Mouse (Mus musculus) small intestine, adult 2 months (tissue): ENCODE results near the gene Gabbr2. TPM values are rescaled to one million over a fixed set of nuclear protein-coding genes. Genes with fewer than 3 reads are reported as not detected.

ENCODE experiments used
- H3K27ac ChIP-seq: fragments of 200-500 bp; 2 replicates; pipeline ENCODE4 v1.5.1; 2012; ENCODE audit warnings: low read depth, low read length, control low read depth, inconsistent platforms; ENCODE audit not compliant: insufficient read depth
- H3K27me3 ChIP-seq: fragments of 200-500 bp; 2 replicates; pipeline ENCODE4 v1.6.1; 2012; ENCODE audit warnings: mild to moderate bottlenecking, moderate library complexity, low read length, inconsistent platforms; ENCODE audit not compliant: control insufficient read depth, insufficient read depth
- H3K36me3 ChIP-seq: fragments of 200-500 bp; 2 replicates; pipeline ENCODE4 v1.6.1; 2012; ENCODE audit warnings: mild to moderate bottlenecking, low read length, control low read depth, inconsistent platforms; ENCODE audit not compliant: control insufficient read depth, insufficient read depth
- H3K4me1 ChIP-seq: fragments of 200-500 bp; 2 replicates; pipeline ENCODE4 v1.6.1; 2012; ENCODE audit warnings: low read length, inconsistent platforms, mixed read lengths; ENCODE audit not compliant: control insufficient read depth, insufficient read depth, insufficient read length
- H3K4me3 ChIP-seq: fragments of 200-500 bp; 2 replicates; pipeline ENCODE4 v1.5.1; 2012; ENCODE audit warnings: low read depth, mild to moderate bottlenecking, control low read depth, inconsistent platforms, low read length, moderate library complexity
- CTCF ChIP-seq: fragments of 200-500 bp; IDR thresholded peaks from 2 replicates; pipeline ENCODE4 v1.5.1; 2012; ENCODE audit warnings: low read depth, mild to moderate bottlenecking, control low read depth, inconsistent platforms, low read length, moderate library complexity, mixed read lengths; ENCODE audit not compliant: insufficient replicate concordance, insufficient read length; ENCODE audit errors: extremely low read depth
- POLR2A ChIP-seq: fragments of 200-500 bp; IDR thresholded peaks from 2 replicates; pipeline ENCODE4 v1.6.1; 2012; ENCODE audit warnings: low read depth, mild to moderate bottlenecking, control low read depth, inconsistent platforms, low read length, moderate library complexity
- WGBS: fragments of 180-500 bp; shearing (Covaris S2); methylation state at CpG from one replicate; pipeline ENCODE4 v1.1.7; 2018; 5-methylcytosine and 5-hydroxymethylcytosine counted together
- polyA plus RNA-seq: library from polyadenylated mRNA; depleted of rRNA; stranded (reverse); fragments of >200 nt; gene quantifications from 2 replicates; pipeline ENCODE4 v1.2.3, GENCODE M21; 2012; rRNA removed

The Gabbr2 gene
- 0.06 and 0.74 TPM in 2 replicates for polyA plus RNA-seq

- 4% methylated on average over 125 of the region's 134 CpGs for WGBS
These were observed at the start of gene Gabbr2 for GRCm38 (mm10) chr4:46991016-46991958. Gene Gabbr2 (minus strand): TSS chr4:46991873.

DNA sequence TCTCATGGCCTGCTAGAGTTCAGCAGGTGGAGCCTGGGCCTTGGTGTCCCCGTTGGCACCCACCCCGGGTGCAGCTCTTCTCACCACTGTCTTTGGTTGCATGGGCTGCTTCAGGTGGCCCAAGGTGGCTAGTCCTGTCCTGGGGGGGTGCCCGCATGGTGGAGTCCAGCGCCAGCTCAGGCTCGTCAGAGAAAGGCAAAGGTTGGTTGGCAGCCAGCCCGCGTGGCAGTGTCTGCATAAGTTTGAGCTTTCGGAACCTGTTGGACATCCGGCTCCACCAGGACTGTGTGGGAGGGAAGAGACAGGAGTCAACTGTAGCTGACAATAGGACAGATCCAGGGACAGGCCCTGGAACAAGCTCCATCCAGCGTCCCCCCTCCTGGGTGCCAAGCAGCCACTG lies 47.9 kb upstream of the Gabbr2 start:
- WGBS: 71% methylated on average over 10 of the region's 10 CpGs
- Histone ChIP-seq H3K4me3 (no peak overlapping the region), H3K36me3 (no peaks in the 10 kb centered on the region), H3K4me1 (no peaks in the 10 kb centered on the region), H3K27ac (no peak overlapping the region), H3K27me3 (no peaks in the 10 kb centered on the region)
- no peak for TF ChIP-seq POLR2A
- no peak for TF ChIP-seq CTCF

More at GRCm38 (mm10) chr4:46991016-46991958, at the start of gene Gabbr2:
- TF ChIP-seq CTCF (no peak), POLR2A (no peak)
- Histone ChIP-seq H3K4me3 (peak within 1 kb of the TSS; percentile 50), H3K27me3 (peaks cover 25% of the 10 kb centered on the region), H3K27ac (no peak within 1 kb of the TSS), H3K4me1 (0 out of 2 replicates have a peak, but pooled peaks cover 1% of the 10 kb centered on the region), H3K36me3 (no peaks in the 10 kb centered on the region)

DNA sequence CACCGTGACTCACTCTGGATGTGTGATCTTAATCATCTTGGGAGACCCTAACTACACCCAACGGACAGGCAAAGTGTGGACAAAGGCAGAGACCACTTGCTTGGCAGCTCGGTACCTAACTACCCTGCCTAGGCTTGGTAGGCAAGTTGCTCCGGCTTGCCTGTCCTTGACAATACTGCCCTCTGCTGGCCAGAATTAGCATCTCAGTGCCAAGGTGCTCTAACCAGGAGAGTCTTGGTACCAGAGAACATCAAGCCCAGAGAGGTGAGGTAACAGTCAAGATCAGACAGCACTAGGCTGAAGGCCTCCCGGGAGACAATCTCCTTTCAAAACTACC lies 45.6 kb upstream of the Gabbr2 start:
- 14% methylated on average over 5 of the region's 5 CpGs for WGBS
- H3K4me1 ChIP-seq: no peaks in the 10 kb centered on the region

DNA sequence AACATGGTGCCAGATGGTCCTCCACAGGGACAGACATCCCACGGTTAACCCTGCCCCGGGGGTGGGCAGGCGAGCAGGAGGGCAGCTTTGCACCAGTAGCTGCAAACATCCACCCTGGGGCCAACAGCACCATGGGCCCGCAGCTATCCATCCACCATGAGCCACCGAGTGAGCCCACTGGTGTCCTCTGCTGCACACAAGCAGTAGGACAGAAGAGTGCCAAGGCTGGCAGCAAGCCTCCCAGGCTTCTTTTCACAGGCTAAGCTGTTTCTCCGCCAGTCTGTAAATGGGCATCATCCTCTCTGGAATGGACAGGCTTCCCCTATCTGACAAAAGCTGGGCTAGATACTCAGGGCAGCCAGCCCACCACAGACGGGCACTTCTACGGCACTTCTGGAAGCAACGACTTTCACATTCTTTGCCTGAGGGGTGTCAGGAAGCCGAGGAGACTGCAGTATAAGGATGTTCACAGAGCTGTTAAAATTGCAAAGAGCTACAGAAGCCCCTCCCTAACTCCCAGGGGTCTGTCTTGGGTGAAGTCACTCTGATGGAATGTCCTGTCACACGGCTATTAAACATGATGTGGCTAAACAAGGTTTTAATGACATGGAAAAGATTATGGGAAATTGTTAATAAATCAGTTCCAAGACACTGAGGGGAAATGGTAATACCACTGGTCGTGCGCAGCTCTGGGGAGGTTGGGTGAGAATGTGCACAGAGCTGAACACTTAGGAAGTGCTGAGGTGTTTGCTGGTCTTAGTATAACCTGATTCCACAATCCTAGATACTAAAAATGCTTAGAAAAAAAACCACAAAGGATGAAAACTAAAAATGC lies 45.0 kb upstream of the Gabbr2 start:
- no peaks in the 10 kb centered on the region for H3K36me3 ChIP-seq
- no peaks in the 10 kb centered on the region for H3K27me3 ChIP-seq
- 77% methylated on average over 13 of the region's 13 CpGs for WGBS
- no peaks in the 10 kb centered on the region for H3K4me1 ChIP-seq
- no peak overlapping the region for H3K27ac ChIP-seq
- no peak for TF ChIP-seq CTCF
- TF ChIP-seq POLR2A: no peak
- H3K4me3 ChIP-seq: no peak overlapping the region

More for the DNA sequence above, 45.6 kb upstream of the Gabbr2 start:
- peak; percentile 87; the same call in 1 of the 2 replicates for TF ChIP-seq CTCF
- no peak for TF ChIP-seq POLR2A
- Histone ChIP-seq H3K36me3 (no peaks in the 10 kb centered on the region), H3K27me3 (no peaks in the 10 kb centered on the region), H3K27ac (no peak overlapping the region), H3K4me3 (no peak overlapping the region)

- H3K4me1 ChIP-seq: no peaks in the 10 kb centered on the region
- TF ChIP-seq POLR2A: no peak
- TF ChIP-seq CTCF: no peak
- no peak overlapping the region for H3K27ac ChIP-seq
- WGBS: 90% methylated on average over 14 of the region's 14 CpGs
- no peaks in the 10 kb centered on the region for H3K27me3 ChIP-seq
- no peak overlapping the region for H3K4me3 ChIP-seq
- H3K36me3 ChIP-seq: no peaks in the 10 kb centered on the region
These were observed 43.9 kb upstream of the Gabbr2 start for GRCm38 (mm10) chr4:47035536-47035935.

- Histone ChIP-seq H3K27ac (no peak overlapping the region), H3K36me3 (no peaks in the 10 kb centered on the region), H3K4me1 (no peaks in the 10 kb centered on the region), H3K4me3 (no peak overlapping the region), H3K27me3 (no peaks in the 10 kb centered on the region)
- TF ChIP-seq POLR2A: no peak
- no peak for TF ChIP-seq CTCF
- WGBS: 81% methylated on average over 8 of the region's 8 CpGs
These were observed 40.5 kb upstream of the Gabbr2 start for GRCm38 (mm10) chr4:47032171-47032570.
